Mouse (Mus musculus): ENCODE data around the gene Chst8. TPM values are rescaled to one million over a fixed set of nuclear protein-coding genes. Genes with fewer than 3 reads are reported as not detected.

Chst8 gene
- total RNA-seq, 2 experiments from 2014 or later = 16.8 to 17.6 TPM

DNA sequence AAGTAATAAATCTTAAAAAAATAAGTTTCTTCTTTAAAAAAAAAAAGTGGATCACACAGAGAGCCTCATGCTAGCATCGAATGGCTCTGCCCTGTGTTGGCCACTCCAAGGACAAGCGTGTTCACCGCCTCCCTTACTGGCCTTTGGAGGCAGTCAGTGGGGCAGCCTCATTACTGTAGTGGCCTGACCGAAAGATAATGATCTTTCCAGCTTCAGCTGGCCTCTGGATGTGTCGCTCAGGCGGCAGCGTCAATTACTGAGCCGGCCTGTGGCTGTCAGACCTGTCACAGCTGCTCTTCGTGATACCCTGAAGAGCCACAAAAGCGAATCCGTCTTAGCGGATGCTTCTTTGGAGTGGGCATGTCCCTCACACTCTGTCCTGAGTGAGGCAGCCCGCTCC lies 122.4 kb downstream of the Chst8 start:
- DNase-seq (ENCODE audit: extremely low spot score in 1 of 2, low spot score in 2 of 2) = no peak
- intact Hi-C loops (cut with DNase I) = no loop called here

DNA sequence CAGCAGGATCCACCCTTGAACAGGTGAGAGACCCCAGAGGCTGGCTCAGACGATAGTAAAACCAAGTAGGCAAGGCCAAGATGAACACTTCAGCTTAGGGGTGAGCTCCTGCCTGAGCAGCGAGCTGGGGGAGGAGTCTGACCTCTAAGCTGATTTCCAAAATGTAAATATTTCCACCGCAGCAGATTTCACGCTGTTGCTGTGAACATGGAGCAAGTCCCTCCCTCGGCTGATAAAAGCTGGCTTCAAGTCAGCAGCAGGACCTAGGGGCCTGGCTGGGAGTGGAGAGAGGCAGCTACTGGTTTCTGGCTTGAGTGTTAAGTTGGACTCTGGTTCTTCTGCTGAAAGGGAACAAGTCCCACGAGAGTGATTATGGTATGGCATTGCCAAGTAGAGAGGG lies 123.5 kb downstream of the Chst8 start:
- intact Hi-C loops (cut with DNase I) = no loop called here
- DNase-seq (ENCODE audit: extremely low spot score in 1 of 2, low spot score in 2 of 2) = no peak

GRCm38 (mm10) chr7:34685801-34686200 lies 126.7 kb downstream of the Chst8 start:
- intact Hi-C loops (cut with DNase I) = no loop called here
- DNase-seq (ENCODE audit: extremely low spot score in 1 of 2, low spot score in 2 of 2) = no peak

- intact Hi-C loops (cut with DNase I) = no loop called here
- DNase-seq (ENCODE audit: extremely low spot score in 1 of 2, low spot score in 2 of 2) = no peak
Observed at GRCm38 (mm10) chr7:34685176-34685575, 127.3 kb downstream of the Chst8 start.

DNA sequence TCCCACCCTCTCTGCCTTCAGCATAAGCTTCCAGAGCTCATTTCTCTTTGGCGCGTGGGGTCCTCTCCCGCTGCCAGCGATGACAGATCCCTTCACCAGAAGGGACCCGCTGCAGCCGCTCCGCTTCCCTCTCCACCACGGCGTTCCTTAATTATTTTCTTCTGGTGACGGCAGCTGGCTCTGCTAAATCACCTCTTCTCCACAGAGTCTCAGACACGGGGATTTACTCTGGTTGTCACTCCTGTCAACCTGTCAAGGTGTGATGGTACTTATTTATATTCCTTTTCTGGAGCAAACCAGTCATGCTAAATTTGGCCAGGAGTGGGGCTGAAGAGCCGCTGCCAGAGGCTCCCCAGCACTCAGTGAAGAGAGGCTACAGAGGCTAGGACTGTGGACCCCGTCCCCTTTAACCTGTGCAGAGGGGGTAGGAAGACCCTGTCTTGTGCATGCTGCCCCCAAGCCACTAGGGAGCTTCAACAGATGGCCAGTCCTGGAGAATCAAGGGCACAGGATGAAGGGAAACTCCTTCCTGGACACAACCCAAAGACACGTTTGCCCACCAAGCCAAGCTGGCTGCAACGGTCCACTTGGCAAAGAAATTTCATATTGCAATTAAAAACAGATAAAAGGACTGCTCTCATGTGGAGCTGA lies 131.6 kb downstream of the Chst8 start:
- intact Hi-C loops (cut with DNase I) = no loop called here
- no peak for DNase-seq (ENCODE audit: extremely low spot score in 1 of 2, low spot score in 2 of 2)

GRCm38 (mm10) chr7:34679886-34680285 lies 132.6 kb downstream of the Chst8 start:
- no peak for DNase-seq (ENCODE audit: extremely low spot score in 1 of 2, low spot score in 2 of 2)
- intact Hi-C loops (cut with DNase I) = loop anchor here (5.0 kb wide), 1 partner anchor 342 kb away; no protein-coding TSS in a partner anchor

- peak; percentile 72 to 80 for DNase-seq (ENCODE audit: extremely low spot score in 1 of 2, low spot score in 2 of 2)
- intact Hi-C loops (cut with DNase I) = loop anchor here (1.0 to 5.0 kb wide), 3 partner anchors 43 to 495 kb away; no protein-coding TSS in a partner anchor
Observed at GRCm38 (mm10) chr7:34675831-34676514, 136.5 kb downstream of the Chst8 start.

- intact Hi-C loops (cut with DNase I) = loop anchor here (5.0 kb wide), 1 partner anchor 347 kb away; no protein-coding TSS in a partner anchor
- no peak for DNase-seq (ENCODE audit: extremely low spot score in 1 of 2, low spot score in 2 of 2)
Observed at GRCm38 (mm10) chr7:34675120-34675790, 137.3 kb downstream of the Chst8 start.

DNA sequence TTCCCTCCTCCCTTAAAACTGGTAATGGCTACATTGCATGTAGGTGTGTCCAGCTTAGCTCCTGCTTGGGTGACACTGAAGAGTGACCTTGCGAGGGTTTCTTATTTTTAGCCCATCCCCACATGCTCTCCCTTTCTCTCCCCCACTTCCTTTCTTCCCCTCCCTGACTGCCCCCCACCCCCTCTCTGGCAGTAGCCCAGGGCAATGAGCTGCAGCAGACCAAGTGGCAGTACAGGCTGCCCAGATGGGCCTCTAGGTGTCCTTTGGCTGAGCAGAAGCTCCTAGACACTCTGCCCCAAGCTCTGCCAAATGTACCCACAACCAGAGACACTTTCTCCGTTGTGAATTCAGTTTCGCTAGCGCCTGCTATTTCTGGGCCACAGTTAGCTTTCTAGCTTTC lies 139.6 kb downstream of the Chst8 start:
- intact Hi-C loops (cut with DNase I) = loop anchor here (1.0 to 5.0 kb wide), 3 partner anchors 181 to 266 kb away; no protein-coding TSS in a partner anchor
- no peak for DNase-seq (ENCODE audit: extremely low spot score in 1 of 2, low spot score in 2 of 2)

DNA sequence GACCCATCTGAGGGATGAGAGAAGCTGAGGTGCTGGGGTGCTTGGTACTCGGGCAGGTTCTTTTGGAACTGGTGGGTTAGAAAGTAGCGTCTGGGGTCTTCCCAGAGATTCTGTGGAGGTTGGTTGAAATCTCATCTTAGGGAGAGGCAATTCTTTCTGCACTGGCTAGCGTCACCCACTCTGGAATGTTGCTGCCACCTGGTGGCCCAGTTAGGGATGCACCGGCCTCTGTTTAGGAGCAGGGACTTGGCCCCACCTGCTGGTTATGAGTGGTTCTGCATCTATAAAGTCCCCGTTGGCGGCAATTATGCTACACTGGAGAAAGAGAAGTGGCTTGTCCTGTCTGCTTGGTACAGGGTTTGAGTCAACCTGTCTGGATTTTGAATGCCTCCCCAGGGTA lies 140.6 kb downstream of the Chst8 start:
- DNase-seq (ENCODE audit: extremely low spot score in 1 of 2, low spot score in 2 of 2) = peak; percentile 87
- intact Hi-C loops (cut with DNase I) = loop anchor here (1.0 to 5.0 kb wide), 3 partner anchors 180 to 265 kb away; no protein-coding TSS in a partner anchor

DNA sequence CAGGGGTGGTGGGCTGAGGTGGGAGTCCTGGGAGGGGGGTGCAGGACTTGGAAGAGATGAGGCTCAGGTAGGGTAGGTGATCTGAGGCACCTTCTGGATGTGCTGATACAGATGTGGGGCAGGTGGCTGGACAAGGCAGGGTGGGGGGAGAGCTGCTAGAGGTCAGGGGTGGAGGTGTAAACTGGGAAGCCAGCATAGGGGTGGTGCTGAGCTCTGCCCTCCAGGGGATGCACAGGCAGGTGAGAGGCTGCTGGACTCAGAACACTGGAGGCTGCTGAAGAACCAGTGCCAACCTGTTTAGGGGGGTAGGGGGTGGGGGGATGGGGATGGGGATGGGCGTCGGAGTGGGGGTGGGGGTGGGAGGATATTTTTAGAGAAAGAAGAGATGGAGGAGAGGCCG lies 141.7 kb downstream of the Chst8 start:
- intact Hi-C loops (cut with DNase I) = loop anchor here (5.0 kb wide), 1 partner anchor 178 kb away; no protein-coding TSS in a partner anchor

GRCm38 (mm10) chr7:34669336-34669735 lies 143.2 kb downstream of the Chst8 start:
- DNase-seq (ENCODE audit: extremely low spot score in 1 of 2, low spot score in 2 of 2) = no peak

More for the DNA sequence above, 141.7 kb downstream of the Chst8 start:
- no peak for DNase-seq (ENCODE audit: extremely low spot score in 1 of 2, low spot score in 2 of 2)

GRCm38 (mm10) chr7:34667874-34668273 lies 144.6 kb downstream of the Chst8 start:
- no peak for DNase-seq (ENCODE audit: extremely low spot score in 1 of 2, low spot score in 2 of 2)
- intact Hi-C loops (cut with DNase I) = no loop called here

More at GRCm38 (mm10) chr7:34669336-34669735, 143.2 kb downstream of the Chst8 start:
- intact Hi-C loops (cut with DNase I) = no loop called here

GRCm38 (mm10) chr7:34663145-34663544 lies 149.4 kb downstream of the Chst8 start:
- DNase-seq (ENCODE audit: extremely low spot score in 1 of 2, low spot score in 2 of 2) = no peak
- intact Hi-C loops (cut with DNase I) = no loop called here

DNA sequence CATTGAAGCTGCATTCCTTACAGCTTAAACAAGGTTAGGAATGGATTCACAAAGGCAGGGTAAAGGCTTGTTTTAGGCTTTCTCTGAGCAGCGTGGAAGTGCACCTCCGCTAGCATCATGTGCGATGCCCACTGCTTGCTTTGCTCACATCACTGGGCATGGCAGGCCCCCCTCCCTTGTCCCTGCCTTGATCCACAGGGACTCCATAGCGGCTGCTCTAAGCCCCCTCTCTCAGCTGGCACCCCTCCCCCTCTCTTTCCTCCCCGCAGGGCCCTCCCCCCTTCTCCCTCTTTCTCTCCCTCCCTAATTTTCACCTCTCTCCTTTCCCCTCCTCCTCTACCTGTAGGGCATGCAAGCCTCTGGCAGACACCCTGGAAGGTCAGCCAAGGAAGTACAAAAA lies 150.3 kb downstream of the Chst8 start:
- intact Hi-C loops (cut with DNase I) = no loop called here
- DNase-seq (ENCODE audit: extremely low spot score in 1 of 2, low spot score in 2 of 2) = no peak

DNA sequence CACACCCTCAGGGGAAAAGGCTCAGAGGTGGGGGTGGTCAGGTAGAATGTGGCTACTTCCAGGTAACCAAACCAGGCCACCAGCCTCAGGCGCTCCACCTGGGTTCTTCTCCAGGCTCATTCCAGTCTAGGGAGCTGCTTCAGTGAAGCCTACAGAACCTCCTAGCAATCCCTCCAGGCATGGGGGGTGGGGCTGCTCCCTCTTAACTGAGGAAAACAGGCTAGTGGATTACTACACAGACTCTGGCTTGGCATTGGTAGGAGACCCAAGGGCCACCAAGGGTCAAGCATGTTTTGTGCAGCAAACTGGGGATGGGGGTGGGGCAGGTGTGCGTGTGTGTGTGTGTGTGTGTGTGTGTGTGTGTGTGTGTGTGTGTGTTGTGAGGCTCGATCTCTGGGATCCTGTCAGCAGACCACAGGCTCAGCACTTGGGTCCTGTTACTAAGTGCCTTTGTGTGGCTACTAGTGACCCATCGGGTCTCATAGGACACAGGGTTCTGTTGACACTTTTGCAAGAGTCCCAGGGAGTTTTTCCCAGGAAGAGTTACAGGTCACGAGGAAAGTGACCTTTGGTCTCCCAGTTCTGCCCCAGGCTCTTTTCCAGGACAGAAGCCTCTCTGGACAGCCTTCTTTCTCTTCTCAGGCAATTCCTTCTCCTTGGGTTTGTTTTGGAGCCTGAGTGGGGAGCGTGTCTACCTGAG lies 153.0 kb downstream of the Chst8 start:
- intact Hi-C loops (cut with DNase I) = loop anchor here (5.0 to 10.0 kb wide), 2 partner anchors 65 to 167 kb away; no protein-coding TSS in a partner anchor
- DNase-seq (ENCODE audit: extremely low spot score in 1 of 2, low spot score in 2 of 2) = no peak

DNA sequence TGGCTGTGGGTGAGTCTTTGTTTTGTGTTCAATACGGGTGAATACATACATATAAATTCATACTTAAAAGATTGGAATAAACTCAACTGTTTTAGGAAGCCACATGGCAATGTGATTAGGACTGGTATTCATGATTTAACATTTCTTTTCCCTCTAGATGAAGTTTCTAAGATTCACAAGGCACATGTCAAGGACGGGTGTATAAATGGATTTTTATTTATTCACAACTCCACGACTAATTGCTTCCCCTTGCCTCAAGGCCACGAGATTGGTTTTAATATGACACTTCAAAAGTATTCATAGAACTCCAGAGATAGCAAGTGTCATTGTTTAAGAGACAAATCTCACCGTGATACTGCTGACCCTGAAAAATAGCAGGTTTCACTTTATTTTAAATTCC lies 155.9 kb downstream of the Chst8 start, which contains the start of gene Kctd15:
TSS of gene Kctd15 (minus strand) at position 101 of the 400 bp plus-strand sequence.
- no peak for DNase-seq (ENCODE audit: extremely low spot score in 1 of 2, low spot score in 2 of 2)
- intact Hi-C loops (cut with DNase I) = loop anchor here (5.0 to 10.0 kb wide), 2 partner anchors 62 to 164 kb away; no protein-coding TSS in a partner anchor

- intact Hi-C loops (cut with DNase I) = loop anchor here (5.0 to 10.0 kb wide), 2 partner anchors 60 to 163 kb away; no protein-coding TSS in a partner anchor
- peak; percentile 75 to 94 for DNase-seq (ENCODE audit: extremely low spot score in 1 of 2, low spot score in 2 of 2)
Observed at GRCm38 (mm10) chr7:34655086-34655839, 157.2 kb downstream of the Chst8 start.
